Mouse (Mus musculus): Measurements from ENCODE around the gene Klrc1. TPM values are rescaled to one million over a fixed set of nuclear protein-coding genes. Genes with fewer than 3 reads are reported as not detected.
"Not testable (repeated sequence)": the region's sequence is repeated elsewhere in the genome, so short reads cannot be mapped to it uniquely, and the experiment has no call there.

The Klrc1 gene
- polyA plus RNA-seq (2015; fragmentation: Nextera tagmentation; extraction: Ambion mirVana): 0.17 and 0.84 TPM in 2 replicates

GRCm38 (mm10) chr6:129678873-129679272 is at the start of gene Klrc1:
Gene Klrc1 (minus strand): TSS chr6:129678973.
- H3K9me3 ChIP-seq (replicated peaks; ENCODE audit: control insufficient read depth, low read length): no peaks in the 10 kb centered on the region
- no peak within 1 kb of the TSS for H3K4me2 ChIP-seq (ENCODE audit: low read depth, low read length)
- H3K27ac ChIP-seq (ENCODE audit: low read length): no peak within 1 kb of the TSS
- ATAC-seq (replicated peaks; ENCODE audit: extremely low read depth, insufficient read depth, low FRiP score): no peak
- no peaks in the 10 kb centered on the region for H3K4me1 ChIP-seq (ENCODE audit: control insufficient read depth, insufficient read depth, low read length)
- H3K27me3 ChIP-seq (ENCODE audit: control insufficient read depth, insufficient read depth, low read length): no peaks in the 10 kb centered on the region
- H3K9ac ChIP-seq (ENCODE audit: low read length): no peak within 1 kb of the TSS
- H3K4me3 ChIP-seq (ENCODE audit: low read length): no peak within 1 kb of the TSS
- H3K36me3 ChIP-seq (ENCODE audit: control insufficient read depth, insufficient read depth): no peaks in the 10 kb centered on the region
- WGBS: 70% methylated on average over 3 of the region's 3 CpGs

- H3K27ac ChIP-seq (ENCODE audit: low read length): no peak overlapping the region
These were observed 48.5 kb upstream of the Klrc1 start for GRCm38 (mm10) chr6:129727237-129727636.

GRCm38 (mm10) chr6:129721390-129721789 is 42.6 kb upstream of the Klrc1 start:
- H3K4me3 ChIP-seq (ENCODE audit: low read length): no peak overlapping the region
- no peaks in the 10 kb centered on the region for H3K27me3 ChIP-seq (ENCODE audit: control insufficient read depth, insufficient read depth, low read length)
- WGBS: 33% methylated on average over 1 of the region's 1 CpGs
- H3K36me3 ChIP-seq (ENCODE audit: control insufficient read depth, insufficient read depth): no peaks in the 10 kb centered on the region
- no peak overlapping the region for H3K9ac ChIP-seq (ENCODE audit: low read length)
- no peak overlapping the region for H3K4me2 ChIP-seq (ENCODE audit: low read depth, low read length)
- H3K27ac ChIP-seq (ENCODE audit: low read length): no peak overlapping the region
- no peaks in the 10 kb centered on the region for H3K9me3 ChIP-seq (replicated peaks; ENCODE audit: control insufficient read depth, low read length)
- H3K4me1 ChIP-seq (ENCODE audit: control insufficient read depth, insufficient read depth, low read length): no peaks in the 10 kb centered on the region
- no peak for ATAC-seq (replicated peaks; ENCODE audit: extremely low read depth, insufficient read depth, low FRiP score)

More at GRCm38 (mm10) chr6:129727237-129727636, 48.5 kb upstream of the Klrc1 start:
- H3K27me3 ChIP-seq (ENCODE audit: control insufficient read depth, insufficient read depth, low read length): no peaks in the 10 kb centered on the region
- ATAC-seq (replicated peaks; ENCODE audit: extremely low read depth, insufficient read depth, low FRiP score): no peak
- no peaks in the 10 kb centered on the region for H3K4me1 ChIP-seq (ENCODE audit: control insufficient read depth, insufficient read depth, low read length)
- no peak overlapping the region for H3K4me3 ChIP-seq (ENCODE audit: low read length)
- H3K9ac ChIP-seq (ENCODE audit: low read length): no peak overlapping the region
- no peaks in the 10 kb centered on the region for H3K36me3 ChIP-seq (ENCODE audit: control insufficient read depth, insufficient read depth)
- no peaks in the 10 kb centered on the region for H3K9me3 ChIP-seq (replicated peaks; ENCODE audit: control insufficient read depth, low read length)
- WGBS: 69% methylated on average over 1 of the region's 1 CpGs
- no peak overlapping the region for H3K4me2 ChIP-seq (ENCODE audit: low read depth, low read length)

DNA sequence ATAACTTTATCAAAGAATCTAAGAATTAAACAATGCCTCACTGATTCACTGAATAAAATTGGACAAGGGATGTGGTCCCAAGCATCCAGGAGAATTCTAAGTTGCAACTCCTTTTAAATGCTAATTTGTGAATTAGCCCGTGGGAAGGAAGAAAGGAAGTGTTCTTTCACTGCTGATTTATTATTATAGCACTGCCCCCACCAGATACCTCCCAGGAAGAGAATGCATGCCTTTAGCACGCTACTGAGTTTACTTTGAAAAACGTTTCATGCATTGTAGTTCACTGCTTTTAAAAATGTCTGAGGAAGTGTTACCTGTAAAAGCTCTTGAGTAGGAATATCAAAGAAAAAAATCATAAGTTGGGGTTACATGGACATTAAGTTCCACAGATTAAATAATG is 41.7 kb upstream of the Klrc1 start:
- H3K27me3 ChIP-seq (ENCODE audit: control insufficient read depth, insufficient read depth, low read length): no peaks in the 10 kb centered on the region
- no peak overlapping the region for H3K4me3 ChIP-seq (ENCODE audit: low read length)
- H3K9me3 ChIP-seq (replicated peaks; ENCODE audit: control insufficient read depth, low read length): no peaks in the 10 kb centered on the region
- H3K36me3 ChIP-seq (ENCODE audit: control insufficient read depth, insufficient read depth): no peaks in the 10 kb centered on the region
- ATAC-seq (replicated peaks; ENCODE audit: extremely low read depth, insufficient read depth, low FRiP score): no peak
- H3K27ac ChIP-seq (ENCODE audit: low read length): no peak overlapping the region
- no peak overlapping the region for H3K9ac ChIP-seq (ENCODE audit: low read length)
- H3K4me2 ChIP-seq (ENCODE audit: low read depth, low read length): no peak overlapping the region
- 37% methylated on average over 3 of the region's 3 CpGs for WGBS
- H3K4me1 ChIP-seq (ENCODE audit: control insufficient read depth, insufficient read depth, low read length): no peaks in the 10 kb centered on the region

- H3K4me1 ChIP-seq (ENCODE audit: control insufficient read depth, insufficient read depth, low read length): no peaks in the 10 kb centered on the region
- no peak for ATAC-seq (replicated peaks; ENCODE audit: extremely low read depth, insufficient read depth, low FRiP score)
- no peak within 1 kb of the TSS for H3K4me3 ChIP-seq (ENCODE audit: low read length)
- H3K4me2 ChIP-seq (ENCODE audit: low read depth, low read length): no peak within 1 kb of the TSS
- no peak within 1 kb of the TSS for H3K9ac ChIP-seq (ENCODE audit: low read length)
- no peaks in the 10 kb centered on the region for H3K9me3 ChIP-seq (replicated peaks; ENCODE audit: control insufficient read depth, low read length)
- WGBS: 86% methylated on average over 4 of the region's 4 CpGs
- no peaks in the 10 kb centered on the region for H3K36me3 ChIP-seq (ENCODE audit: control insufficient read depth, insufficient read depth)
- H3K27me3 ChIP-seq (ENCODE audit: control insufficient read depth, insufficient read depth, low read length): no peaks in the 10 kb centered on the region
- no peak within 1 kb of the TSS for H3K27ac ChIP-seq (ENCODE audit: low read length)
These were observed 38.3 kb upstream of the Klrc1 start, which contains the start of gene Klri1 for GRCm38 (mm10) chr6:129717032-129717431. Gene Klri1 (minus strand): TSS chr6:129717132.

GRCm38 (mm10) chr6:129713566-129713965 is 34.8 kb upstream of the Klrc1 start:
- Histone ChIP-seq H3K27ac (ENCODE audit: low read length) (no peak overlapping the region), H3K4me3 (ENCODE audit: low read length) (no peak overlapping the region), H3K27me3 (ENCODE audit: control insufficient read depth, insufficient read depth, low read length) (no peaks in the 10 kb centered on the region), H3K4me1 (ENCODE audit: control insufficient read depth, insufficient read depth, low read length) (no peaks in the 10 kb centered on the region), H3K36me3 (ENCODE audit: control insufficient read depth, insufficient read depth) (no peaks in the 10 kb centered on the region), H3K9me3 (replicated peaks; ENCODE audit: control insufficient read depth, low read length) (no peaks in the 10 kb centered on the region), H3K4me2 (ENCODE audit: low read depth, low read length) (no peak overlapping the region), H3K9ac (ENCODE audit: low read length) (no peak overlapping the region)
- WGBS: 29% methylated on average over 1 of the region's 1 CpGs
- no peak for ATAC-seq (replicated peaks; ENCODE audit: extremely low read depth, insufficient read depth, low FRiP score)

DNA sequence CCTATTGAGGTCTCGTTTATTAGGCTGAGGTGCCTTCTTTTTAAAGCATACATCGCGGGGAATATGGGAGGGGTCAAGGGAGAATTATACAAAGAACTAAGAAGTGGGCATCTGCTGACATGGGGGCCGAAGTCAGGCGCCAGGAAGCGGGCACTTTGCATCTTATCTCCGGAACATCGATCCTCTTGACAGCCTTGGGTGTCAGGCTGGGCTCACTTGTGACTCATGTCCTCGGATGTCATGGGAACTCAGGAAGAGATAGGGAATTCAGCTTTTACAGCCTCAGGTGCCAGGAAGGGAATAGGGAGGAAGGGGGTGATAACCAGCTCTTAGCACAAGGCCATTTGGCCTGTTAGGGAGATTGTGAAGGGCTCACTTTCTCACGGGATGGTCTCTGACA is 12.7 kb upstream of the Klrc1 start:
- not testable (repeated sequence) for H3K4me1 ChIP-seq (ENCODE audit: control insufficient read depth, insufficient read depth, low read length); H3K4me2 ChIP-seq (ENCODE audit: low read depth, low read length); H3K27ac ChIP-seq (ENCODE audit: low read length); H3K4me3 ChIP-seq (ENCODE audit: low read length); H3K9ac ChIP-seq (ENCODE audit: low read length); ATAC-seq (replicated peaks; ENCODE audit: extremely low read depth, insufficient read depth, low FRiP score); H3K9me3 ChIP-seq (replicated peaks; ENCODE audit: control insufficient read depth, low read length); H3K27me3 ChIP-seq (ENCODE audit: control insufficient read depth, insufficient read depth, low read length); H3K36me3 ChIP-seq (ENCODE audit: control insufficient read depth, insufficient read depth)
- WGBS: 58% methylated on average over 10 of the region's 10 CpGs

GRCm38 (mm10) chr6:129680379-129680778 is 1.6 kb upstream of the Klrc1 start:
- 52% methylated on average over 1 of the region's 1 CpGs for WGBS
- Histone ChIP-seq H3K4me3 (ENCODE audit: low read length) (no peak overlapping the region), H3K27me3 (ENCODE audit: control insufficient read depth, insufficient read depth, low read length) (no peaks in the 10 kb centered on the region), H3K4me1 (ENCODE audit: control insufficient read depth, insufficient read depth, low read length) (no peaks in the 10 kb centered on the region), H3K4me2 (ENCODE audit: low read depth, low read length) (no peak overlapping the region), H3K36me3 (ENCODE audit: control insufficient read depth, insufficient read depth) (no peaks in the 10 kb centered on the region), H3K27ac (ENCODE audit: low read length) (no peak overlapping the region), H3K9ac (ENCODE audit: low read length) (no peak overlapping the region), H3K9me3 (replicated peaks; ENCODE audit: control insufficient read depth, low read length) (no peaks in the 10 kb centered on the region)
- no peak for ATAC-seq (replicated peaks; ENCODE audit: extremely low read depth, insufficient read depth, low FRiP score)

GRCm38 (mm10) chr6:129661301-129661700 is 17.5 kb downstream of the Klrc1 start:
- not testable (repeated sequence) for H3K9me3 ChIP-seq (replicated peaks; ENCODE audit: control insufficient read depth, low read length); H3K4me1 ChIP-seq (ENCODE audit: control insufficient read depth, insufficient read depth, low read length); H3K27me3 ChIP-seq (ENCODE audit: control insufficient read depth, insufficient read depth, low read length); H3K36me3 ChIP-seq (ENCODE audit: control insufficient read depth, insufficient read depth); H3K9ac ChIP-seq (ENCODE audit: low read length); H3K4me2 ChIP-seq (ENCODE audit: low read depth, low read length); H3K4me3 ChIP-seq (ENCODE audit: low read length); ATAC-seq (replicated peaks; ENCODE audit: extremely low read depth, insufficient read depth, low FRiP score); H3K27ac ChIP-seq (ENCODE audit: low read length)
- no CpG with 5 or more reads among the region's 3 CpGs for WGBS

DNA sequence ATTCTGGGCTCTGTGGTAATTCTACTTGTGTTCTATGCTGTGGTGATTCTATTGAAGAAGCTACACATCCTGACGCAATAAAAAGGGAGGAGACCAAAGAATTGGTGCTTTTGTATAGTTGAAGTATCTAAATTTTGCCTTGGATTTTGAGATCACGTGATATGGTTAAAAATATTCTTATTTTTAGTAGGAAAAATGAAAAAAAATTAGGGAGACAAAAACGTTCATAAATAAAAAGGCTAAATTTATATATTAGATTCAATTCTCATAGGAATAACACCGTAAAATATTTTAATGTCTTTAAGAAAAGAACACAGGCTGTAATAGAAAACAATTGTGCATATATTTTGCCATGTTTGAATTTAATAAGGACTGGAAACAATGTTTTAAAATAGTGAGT is 18.2 kb downstream of the Klrc1 start, which contains the start of gene Klrc2:
Klrc2 (minus strand) TSS at position 101 of the 400 bp plus-strand sequence.
- not testable (repeated sequence) for ATAC-seq (replicated peaks; ENCODE audit: extremely low read depth, insufficient read depth, low FRiP score); H3K4me2 ChIP-seq (ENCODE audit: low read depth, low read length); H3K9ac ChIP-seq (ENCODE audit: low read length); H3K9me3 ChIP-seq (replicated peaks; ENCODE audit: control insufficient read depth, low read length); H3K36me3 ChIP-seq (ENCODE audit: control insufficient read depth, insufficient read depth); H3K4me1 ChIP-seq (ENCODE audit: control insufficient read depth, insufficient read depth, low read length); H3K27ac ChIP-seq (ENCODE audit: low read length); H3K4me3 ChIP-seq (ENCODE audit: low read length); H3K27me3 ChIP-seq (ENCODE audit: control insufficient read depth, insufficient read depth, low read length)
- WGBS: 63% methylated on average over 4 of the region's 4 CpGs
